Mouse (Mus musculus): ENCODE results near the gene Dip2b. TPM values are rescaled to one million over a fixed set of nuclear protein-coding genes. Genes with fewer than 3 reads are reported as not detected.
"Not testable (repeated sequence)": the region's sequence is repeated elsewhere in the genome, so short reads cannot be mapped to it uniquely, and the experiment has no call there.

Gene Dip2b
- total RNA-seq, 2 experiments from 2014 or later: 26.0 to 27.6 TPM

GRCm38 (mm10) chr15:100236952-100237351 lies 198.5 kb downstream of the Dip2b start:
- intact Hi-C loops (cut with DNase I): no loop called here
- no peak for DNase-seq

GRCm38 (mm10) chr15:100241780-100242179 lies 203.3 kb downstream of the Dip2b start:
- intact Hi-C loops (cut with DNase I): no loop called here
- DNase-seq: no peak

- intact Hi-C loops (cut with DNase I): no loop called here
- no peak for DNase-seq
These were observed 207.5 kb downstream of the Dip2b start for GRCm38 (mm10) chr15:100245951-100246350.

GRCm38 (mm10) chr15:100247296-100247695 lies 208.8 kb downstream of the Dip2b start:
- intact Hi-C loops (cut with DNase I): no loop called here
- no peak for DNase-seq

- intact Hi-C loops (cut with DNase I): no loop called here
- DNase-seq: no peak
These were observed 210.4 kb downstream of the Dip2b start for GRCm38 (mm10) chr15:100248665-100249433.

GRCm38 (mm10) chr15:100251153-100251780 lies 212.8 kb downstream of the Dip2b start:
- intact Hi-C loops (cut with DNase I): no loop called here

GRCm38 (mm10) chr15:100256386-100256785 lies 217.9 kb downstream of the Dip2b start:
- intact Hi-C loops (cut with DNase I): no loop called here
- no peak for DNase-seq

More at GRCm38 (mm10) chr15:100251153-100251780, 212.8 kb downstream of the Dip2b start:
- DNase-seq: no peak

GRCm38 (mm10) chr15:100257305-100257704 lies 218.8 kb downstream of the Dip2b start:
- intact Hi-C loops (cut with DNase I): no loop called here

GRCm38 (mm10) chr15:100258646-100259425 lies 220.4 kb downstream of the Dip2b start:
- no peak for DNase-seq

More at GRCm38 (mm10) chr15:100257305-100257704, 218.8 kb downstream of the Dip2b start:
- no peak for DNase-seq

GRCm38 (mm10) chr15:100260351-100260750 lies 221.9 kb downstream of the Dip2b start:
- intact Hi-C loops (cut with DNase I): loop anchor here (5.0 kb wide), 2 partner anchors 57 to 117 kb away; no protein-coding TSS in a partner anchor
- DNase-seq: not testable (repeated sequence)

More at GRCm38 (mm10) chr15:100258646-100259425, 220.4 kb downstream of the Dip2b start:
- intact Hi-C loops (cut with DNase I): no loop called here

- DNase-seq: no peak
- intact Hi-C loops (cut with DNase I): loop anchor here (5.0 kb wide), 2 partner anchors 54 to 114 kb away; no protein-coding TSS in a partner anchor
These were observed 224.9 kb downstream of the Dip2b start for GRCm38 (mm10) chr15:100263246-100263905.

- DNase-seq: no peak
- intact Hi-C loops (cut with DNase I): no loop called here
These were observed 227.3 kb downstream of the Dip2b start for GRCm38 (mm10) chr15:100265586-100266325.

GRCm38 (mm10) chr15:100268916-100269315 lies 230.5 kb downstream of the Dip2b start:
- no peak for DNase-seq
- intact Hi-C loops (cut with DNase I): no loop called here

Other genes with a start within 250 kb of the Dip2b start
- 10 to 100 TPM; 23.5 TPM for gene Lima1, start 163.2 kb upstream of the Dip2b start, total RNA-seq (2021)
- under 1 TPM; 0.07 to 0.15 TPM for gene Fam186a, start 71.6 kb upstream of the Dip2b start, total RNA-seq (2021)
- 10 to 100 TPM; 72.9 to 74.9 TPM for gene Larp4, start 68.6 kb upstream of the Dip2b start, total RNA-seq (2021)
- gene Atf1, start 189.2 kb downstream of the Dip2b start, total RNA-seq (2021): 10 to 100 TPM; 44.0 to 48.4 TPM
- not detected for gene Tmprss12, start 242.2 kb downstream of the Dip2b start, total RNA-seq (2021)